Mouse (Mus musculus): ENCODE data around the gene Zmynd12. TPM values are rescaled to one million over a fixed set of nuclear protein-coding genes. Genes with fewer than 3 reads are reported as not detected.

Zmynd12 gene
- polyA plus RNA-seq (2016; fragmentation: Nextera tagmentation; extraction: Ambion mirVana), result 0.14 TPM in 1 of 2 replicates, not detected in the other

GRCm38 (mm10) chr4:119422294-119422964 lies at the start of gene Zmynd12, which contains the start of gene Ppcs:
TSS of gene Zmynd12 (plus strand) at chr4:119422814.
TSS of gene Ppcs (minus strand) at chr4:119422420.
- peak; percentile 88 for ATAC-seq (ENCODE audit: insufficient number of reproducible peaks, insufficient read depth, low FRiP score, low TSS enrichment)
- whole genome bisulfite sequencing, result under 1% methylated on average over 52 of the region's 52 CpGs

GRCm38 (mm10) chr4:119381471-119382190 lies 41.0 kb upstream of the Zmynd12 start:
- Histone ChIP-seq H3K36me3 (no peaks in the 10 kb centered on the region), H3K9me3 (no peaks in the 10 kb centered on the region), H3K4me1 (no peaks in the 10 kb centered on the region), H3K4me2 (replicated peaks) (no peak overlapping the region), H3K9ac (no peak overlapping the region), H3K4me3 (no peak overlapping the region), H3K27me3 (no peaks in the 10 kb centered on the region), H3K27ac (no peak overlapping the region)
- 80% methylated on average over 7 of the region's 7 CpGs for WGBS
- ATAC-seq (ENCODE audit: insufficient number of reproducible peaks, insufficient read depth, low FRiP score, low TSS enrichment), result no peak

More at GRCm38 (mm10) chr4:119422294-119422964, at the start of gene Zmynd12, which contains the start of gene Ppcs:
- peak within 1 kb of the TSS; percentile 75 for H3K27ac ChIP-seq
- H3K36me3 ChIP-seq, result peaks cover 8% of the 10 kb centered on the region; the same call in 1 of the 2 replicates
- H3K4me2 ChIP-seq (replicated peaks), result peak within 1 kb of the TSS; percentile 64
- no peaks in the 10 kb centered on the region for H3K27me3 ChIP-seq
- H3K4me1 ChIP-seq, result peaks cover 8% of the 10 kb centered on the region
- peak within 1 kb of the TSS; percentile 60 for H3K9ac ChIP-seq
- peak within 1 kb of the TSS; percentile 71 for H3K4me3 ChIP-seq
- H3K9me3 ChIP-seq, result no peaks in the 10 kb centered on the region

- no peaks in the 10 kb centered on the region for H3K4me1 ChIP-seq
- WGBS, result 54% methylated on average over 3 of the region's 3 CpGs
- H3K4me3 ChIP-seq, result no peak overlapping the region
- H3K36me3 ChIP-seq, result no peaks in the 10 kb centered on the region
- no peaks in the 10 kb centered on the region for H3K27me3 ChIP-seq
- H3K9me3 ChIP-seq, result no peaks in the 10 kb centered on the region
- H3K9ac ChIP-seq, result no peak overlapping the region
- H3K4me2 ChIP-seq (replicated peaks), result no peak overlapping the region
- no peak overlapping the region for H3K27ac ChIP-seq
- no peak for ATAC-seq (ENCODE audit: insufficient number of reproducible peaks, insufficient read depth, low FRiP score, low TSS enrichment)
These were observed 33.4 kb upstream of the Zmynd12 start for GRCm38 (mm10) chr4:119389184-119389583.

GRCm38 (mm10) chr4:119390369-119390768 lies 32.2 kb upstream of the Zmynd12 start:
- H3K4me2 ChIP-seq (replicated peaks), result no peak overlapping the region
- no peak overlapping the region for H3K4me3 ChIP-seq
- WGBS, result 83% methylated on average over 1 of the region's 1 CpGs
- H3K9ac ChIP-seq, result no peak overlapping the region
- no peak overlapping the region for H3K27ac ChIP-seq
- no peaks in the 10 kb centered on the region for H3K36me3 ChIP-seq
- no peaks in the 10 kb centered on the region for H3K27me3 ChIP-seq
- no peaks in the 10 kb centered on the region for H3K4me1 ChIP-seq
- H3K9me3 ChIP-seq, result no peaks in the 10 kb centered on the region
- ATAC-seq (ENCODE audit: insufficient number of reproducible peaks, insufficient read depth, low FRiP score, low TSS enrichment), result no peak

GRCm38 (mm10) chr4:119398751-119399150 lies 23.9 kb upstream of the Zmynd12 start:
- Histone ChIP-seq H3K36me3 (no peaks in the 10 kb centered on the region), H3K4me2 (replicated peaks) (no peak overlapping the region), H3K9ac (no peak overlapping the region), H3K4me1 (no peaks in the 10 kb centered on the region), H3K4me3 (no peak overlapping the region), H3K27ac (no peak overlapping the region), H3K9me3 (peaks cover 5% of the 10 kb centered on the region; the same call in 1 of the 2 replicates), H3K27me3 (no peaks in the 10 kb centered on the region)
- no peak for ATAC-seq (ENCODE audit: insufficient number of reproducible peaks, insufficient read depth, low FRiP score, low TSS enrichment)
- WGBS, result 83% methylated on average over 7 of the region's 7 CpGs

- Histone ChIP-seq H3K4me2 (replicated peaks) (no peak overlapping the region), H3K4me3 (no peak overlapping the region), H3K9ac (no peak overlapping the region), H3K9me3 (peaks cover 5% of the 10 kb centered on the region; the same call in 1 of the 2 replicates), H3K27me3 (no peaks in the 10 kb centered on the region), H3K36me3 (no peaks in the 10 kb centered on the region), H3K4me1 (no peaks in the 10 kb centered on the region), H3K27ac (no peak overlapping the region)
- 48% methylated on average over 7 of the region's 7 CpGs for WGBS
- ATAC-seq (ENCODE audit: insufficient number of reproducible peaks, insufficient read depth, low FRiP score, low TSS enrichment), result no peak
These were observed 21.7 kb upstream of the Zmynd12 start for GRCm38 (mm10) chr4:119400896-119401295.

GRCm38 (mm10) chr4:119403431-119403830 lies 19.2 kb upstream of the Zmynd12 start:
- Histone ChIP-seq H3K27ac (no peak overlapping the region), H3K27me3 (no peaks in the 10 kb centered on the region), H3K36me3 (no peaks in the 10 kb centered on the region), H3K9me3 (peaks cover 5% of the 10 kb centered on the region; the same call in 1 of the 2 replicates), H3K4me3 (no peak overlapping the region), H3K4me2 (replicated peaks) (no peak overlapping the region), H3K9ac (no peak overlapping the region), H3K4me1 (no peaks in the 10 kb centered on the region)
- 80% methylated on average over 2 of the region's 2 CpGs for WGBS
- ATAC-seq (ENCODE audit: insufficient number of reproducible peaks, insufficient read depth, low FRiP score, low TSS enrichment), result no peak

GRCm38 (mm10) chr4:119411877-119412650 lies 10.6 kb upstream of the Zmynd12 start:
- Histone ChIP-seq H3K4me1 (0 out of 2 replicates have a peak, but pooled peaks cover 7% of the 10 kb centered on the region), H3K4me3 (no peak overlapping the region), H3K4me2 (replicated peaks) (no peak overlapping the region), H3K27me3 (no peaks in the 10 kb centered on the region), H3K9me3 (no peaks in the 10 kb centered on the region), H3K36me3 (no peaks in the 10 kb centered on the region), H3K9ac (no peak overlapping the region), H3K27ac (no peak overlapping the region)
- WGBS, result 70% methylated on average over 12 of the region's 12 CpGs
- ATAC-seq (ENCODE audit: insufficient number of reproducible peaks, insufficient read depth, low FRiP score, low TSS enrichment), result no peak

- H3K4me1 ChIP-seq, result 0 out of 2 replicates have a peak, but pooled peaks cover 7% of the 10 kb centered on the region
- H3K9me3 ChIP-seq, result no peaks in the 10 kb centered on the region
- no peaks in the 10 kb centered on the region for H3K27me3 ChIP-seq
- H3K4me3 ChIP-seq, result no peak overlapping the region
- no peaks in the 10 kb centered on the region for H3K36me3 ChIP-seq
- H3K27ac ChIP-seq, result no peak overlapping the region
- no peak for ATAC-seq (ENCODE audit: insufficient number of reproducible peaks, insufficient read depth, low FRiP score, low TSS enrichment)
- H3K9ac ChIP-seq, result no peak overlapping the region
- H3K4me2 ChIP-seq (replicated peaks), result no peak overlapping the region
- 63% methylated on average over 6 of the region's 6 CpGs for WGBS
These were observed 9.8 kb upstream of the Zmynd12 start for GRCm38 (mm10) chr4:119412791-119413190.

- under 1% methylated on average over 49 of the region's 49 CpGs for WGBS
- Histone ChIP-seq H3K9ac (peak within 1 kb of the TSS; percentile 49), H3K4me2 (replicated peaks) (peak within 1 kb of the TSS; percentile 83), H3K36me3 (peaks cover 8% of the 10 kb centered on the region; the same call in 1 of the 2 replicates), H3K4me3 (peak within 1 kb of the TSS; percentile 54), H3K27ac (no peak within 1 kb of the TSS), H3K9me3 (no peaks in the 10 kb centered on the region), H3K4me1 (0 out of 2 replicates have a peak, but pooled peaks cover 7% of the 10 kb centered on the region), H3K27me3 (no peaks in the 10 kb centered on the region)
- ATAC-seq (ENCODE audit: insufficient number of reproducible peaks, insufficient read depth, low FRiP score, low TSS enrichment), result peak; percentile 99
These were observed 7.4 kb upstream of the Zmynd12 start, which contains the start of gene Ccdc30 for GRCm38 (mm10) chr4:119415072-119415753. TSS of gene Ccdc30 (minus strand) at chr4:119415521.

GRCm38 (mm10) chr4:119417270-119417669 lies 5.3 kb upstream of the Zmynd12 start:
- H3K27me3 ChIP-seq, result no peaks in the 10 kb centered on the region
- peaks cover 12% of the 10 kb centered on the region for H3K4me1 ChIP-seq
- 79% methylated on average over 3 of the region's 3 CpGs for WGBS
- no peak overlapping the region for H3K4me2 ChIP-seq (replicated peaks)
- ATAC-seq (ENCODE audit: insufficient number of reproducible peaks, insufficient read depth, low FRiP score, low TSS enrichment), result no peak
- H3K9ac ChIP-seq, result no peak overlapping the region
- H3K27ac ChIP-seq, result no peak overlapping the region
- H3K9me3 ChIP-seq, result no peaks in the 10 kb centered on the region
- no peak overlapping the region for H3K4me3 ChIP-seq
- peaks cover 8% of the 10 kb centered on the region; the same call in 1 of the 2 replicates for H3K36me3 ChIP-seq

All from embryonic facial prominence, embryonic 12.5 days (tissue).